Mouse (Mus musculus) stomach, embryonic 14.5 days (tissue): ENCODE results near the gene Olfr884. TPM values are rescaled to one million over a fixed set of nuclear protein-coding genes. Genes with fewer than 3 reads are reported as not detected.

Experiments used
- ATAC-seq: fragments of 200-750 bp; cut with Nextera tagmentation; 2 replicates; pipeline ENCODE4 v1.8.0; 2017; ENCODE audit warnings: low read depth, moderate TSS enrichment; ENCODE audit not compliant: insufficient number of reproducible peaks, insufficient read depth, low FRiP score
- H3K27ac ChIP-seq: fragments of 300-500 bp; sonication (generic); 2 replicates; pipeline ENCODE4 v1.5.1; 2014; ENCODE audit warnings: mild to moderate bottlenecking, low read length, moderate library complexity, mixed read lengths
- H3K27me3 ChIP-seq: fragments of 300-500 bp; sonication (generic); 2 replicates; pipeline ENCODE4 v1.6.1; 2014; ENCODE audit warnings: low read length, control low read depth, mixed read lengths; ENCODE audit not compliant: control insufficient read depth, insufficient read depth
- H3K36me3 ChIP-seq: fragments of 300-500 bp; sonication (generic); 2 replicates; pipeline ENCODE4 v1.6.1; 2014; ENCODE audit warnings: mild to moderate bottlenecking, control low read depth, low read length, moderate library complexity, mixed read lengths; ENCODE audit not compliant: control insufficient read depth, insufficient read depth
- H3K4me1 ChIP-seq: fragments of 300-500 bp; sonication (generic); 2 replicates; pipeline ENCODE4 v1.6.1; 2014; ENCODE audit warnings: low read length, control low read depth, mixed read lengths; ENCODE audit not compliant: control insufficient read depth, insufficient read depth
- H3K4me2 ChIP-seq: fragments of 300-500 bp; sonication (generic); replicated peaks from 2 replicates; pipeline ENCODE4 v1.6.1; 2014; ENCODE audit warnings: low read depth, low read length, control low read depth
- H3K4me3 ChIP-seq: fragments of 300-500 bp; sonication (generic); 2 replicates; pipeline ENCODE4 v1.5.1; 2014; ENCODE audit warnings: low read depth, low read length, control low read depth
- H3K9ac ChIP-seq: fragments of 300-500 bp; sonication (generic); replicated peaks from 2 replicates; pipeline ENCODE4 v1.6.1; 2014; ENCODE audit warnings: low read depth, mild to moderate bottlenecking, control low read depth, low read length, moderate library complexity, mixed read lengths
- H3K9me3 ChIP-seq: fragments of 300-500 bp; sonication (generic); 2 replicates; pipeline ENCODE4 v1.6.1; 2016; ENCODE audit warnings: low read depth, low read length, control low read depth; ENCODE audit not compliant: control insufficient read depth
- WGBS: fragments of 180-500 bp; shearing (Covaris S2); extraction: QIAGEN DNeasy Blood & Tissue Kit; methylation state at CpG from one replicate; pipeline ENCODE4 v1.1.7; 2014; 5-methylcytosine and 5-hydroxymethylcytosine counted together
- polyA plus RNA-seq: library from polyadenylated mRNA; unstranded; fragments of >200 nt; fragmentation: Nextera tagmentation; extraction: Ambion mirVana; gene quantifications from 2 replicates; pipeline ENCODE4 v1.2.1, GENCODE M21; 2014

Gene Olfr884
- polyA plus RNA-seq: not detected in 2 replicates

DNA sequence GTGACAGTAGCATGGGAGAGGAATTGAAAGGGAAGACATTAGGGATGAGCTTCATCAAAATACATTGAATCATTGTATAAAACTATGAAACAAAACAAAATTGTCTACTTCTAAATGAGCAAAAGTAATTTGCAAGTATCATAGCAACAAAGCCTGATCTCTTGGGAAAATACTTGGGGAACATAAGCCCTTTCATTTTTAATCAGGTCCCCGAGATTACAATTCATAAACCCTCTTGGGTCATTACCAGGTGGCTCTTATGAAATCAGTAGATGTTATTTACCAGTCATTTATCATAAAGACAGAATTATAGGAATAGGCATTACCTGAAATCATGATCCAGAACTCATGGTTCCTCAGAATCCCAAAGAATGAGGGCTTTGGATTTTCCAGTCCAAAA, at the start of gene Olfr884:
Olfr884 (plus strand) TSS at position 301 of the 400 bp plus-strand sequence.
- no peak within 1 kb of the TSS for H3K4me2 ChIP-seq
- no peaks in the 10 kb centered on the region for H3K27me3 ChIP-seq
- ATAC-seq: no peak
- H3K36me3 ChIP-seq: no peaks in the 10 kb centered on the region
- H3K9ac ChIP-seq: no peak within 1 kb of the TSS
- H3K27ac ChIP-seq: no peak within 1 kb of the TSS
- no peaks in the 10 kb centered on the region for H3K4me1 ChIP-seq
- 70% methylated on average over 1 of the region's 1 CpGs for WGBS
- no peaks in the 10 kb centered on the region for H3K9me3 ChIP-seq
- no peak within 1 kb of the TSS for H3K4me3 ChIP-seq

DNA sequence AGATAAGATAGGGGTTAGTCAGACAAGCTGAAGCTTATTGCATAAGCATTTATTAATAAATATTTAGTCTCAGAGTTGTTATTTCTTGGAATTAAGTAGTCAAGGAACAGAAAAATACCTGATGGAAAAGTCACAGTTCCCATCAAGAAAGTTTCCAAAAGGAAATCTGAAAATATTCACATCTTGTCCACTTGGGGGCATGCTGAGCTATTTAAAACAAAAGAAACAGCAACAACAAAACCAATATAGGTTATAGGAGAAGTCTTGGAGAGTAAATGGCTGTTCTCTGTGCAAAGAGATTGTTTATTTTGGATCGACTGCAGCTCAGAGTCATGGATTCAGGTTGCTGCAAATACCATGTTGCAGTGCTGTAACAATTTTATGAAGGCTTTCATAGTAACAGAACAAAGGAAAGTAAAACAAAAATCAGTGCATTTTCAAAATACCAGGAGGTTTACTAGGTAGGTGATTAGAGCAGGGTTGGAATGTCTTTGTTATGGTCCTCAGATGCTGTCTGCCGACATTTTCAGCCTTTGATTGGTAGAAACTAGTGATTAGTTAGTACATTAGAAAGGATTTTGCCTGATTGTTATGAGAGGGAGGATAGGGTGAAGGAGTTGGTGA, 47.7 kb upstream of the Olfr884 start:
- H3K4me2 ChIP-seq: no peak overlapping the region
- H3K36me3 ChIP-seq: no peaks in the 10 kb centered on the region
- H3K9ac ChIP-seq: no peak overlapping the region
- no peaks in the 10 kb centered on the region for H3K9me3 ChIP-seq
- H3K4me1 ChIP-seq: no peaks in the 10 kb centered on the region
- H3K27ac ChIP-seq: no peak overlapping the region
- no peak overlapping the region for H3K4me3 ChIP-seq
- H3K27me3 ChIP-seq: no peaks in the 10 kb centered on the region
- 19% methylated on average over 2 of the region's 2 CpGs for WGBS
- no peak for ATAC-seq

DNA sequence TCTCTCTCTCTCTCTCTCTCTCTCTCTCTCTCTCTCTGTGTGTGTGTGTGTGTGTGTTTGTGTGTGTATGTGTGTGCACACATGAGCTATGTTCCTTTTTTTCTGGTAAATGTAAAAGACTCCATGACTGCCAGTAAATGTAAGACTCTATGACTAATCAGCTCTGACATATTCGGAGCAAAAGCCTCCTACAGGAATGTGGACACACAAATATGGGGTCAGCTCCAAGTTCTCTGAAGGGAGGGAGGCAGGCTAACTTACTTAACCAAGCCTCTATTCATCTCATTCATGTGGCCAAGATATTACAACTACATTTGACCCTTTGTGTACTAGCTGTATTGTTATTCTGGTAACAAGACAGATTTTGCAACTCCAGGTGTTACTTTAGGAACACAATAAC, 46.3 kb upstream of the Olfr884 start:
- Histone ChIP-seq H3K9me3 (no peaks in the 10 kb centered on the region), H3K4me1 (no peaks in the 10 kb centered on the region), H3K27me3 (no peaks in the 10 kb centered on the region), H3K36me3 (no peaks in the 10 kb centered on the region), H3K4me2 (no peak overlapping the region), H3K27ac (no peak overlapping the region), H3K9ac (no peak overlapping the region), H3K4me3 (no peak overlapping the region)
- ATAC-seq: no peak
- WGBS: 50% methylated on average over 1 of the region's 1 CpGs

DNA sequence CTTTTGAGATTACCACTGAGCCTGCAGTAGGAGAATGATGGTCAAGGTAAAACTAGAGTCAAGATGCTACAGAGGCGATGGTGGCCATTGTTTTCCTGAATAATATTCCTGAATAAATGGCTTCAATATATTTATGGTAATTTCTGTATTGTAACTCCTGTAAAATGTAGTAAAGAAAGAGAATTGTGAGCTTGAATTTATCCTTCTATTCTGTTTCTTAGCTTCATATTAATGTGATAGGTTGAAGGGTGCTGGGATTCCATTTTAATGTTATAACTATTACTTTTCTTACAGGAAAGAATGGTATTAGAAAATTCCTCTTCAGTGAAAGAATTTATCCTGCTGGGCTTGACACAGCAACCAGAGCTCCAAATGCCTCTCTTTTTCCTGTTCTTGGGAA, 20.8 kb upstream of the Olfr884 start, which contains the start of gene Olfr883:
Olfr883 (plus strand) TSS at position 301 of the 400 bp plus-strand sequence.
- Histone ChIP-seq H3K36me3 (no peaks in the 10 kb centered on the region), H3K4me3 (no peak within 1 kb of the TSS), H3K4me2 (no peak within 1 kb of the TSS), H3K9me3 (no peaks in the 10 kb centered on the region), H3K27ac (no peak within 1 kb of the TSS), H3K27me3 (no peaks in the 10 kb centered on the region), H3K9ac (no peak within 1 kb of the TSS), H3K4me1 (no peaks in the 10 kb centered on the region)
- no peak for ATAC-seq
- WGBS: 91% methylated on average over 1 of the region's 1 CpGs

DNA sequence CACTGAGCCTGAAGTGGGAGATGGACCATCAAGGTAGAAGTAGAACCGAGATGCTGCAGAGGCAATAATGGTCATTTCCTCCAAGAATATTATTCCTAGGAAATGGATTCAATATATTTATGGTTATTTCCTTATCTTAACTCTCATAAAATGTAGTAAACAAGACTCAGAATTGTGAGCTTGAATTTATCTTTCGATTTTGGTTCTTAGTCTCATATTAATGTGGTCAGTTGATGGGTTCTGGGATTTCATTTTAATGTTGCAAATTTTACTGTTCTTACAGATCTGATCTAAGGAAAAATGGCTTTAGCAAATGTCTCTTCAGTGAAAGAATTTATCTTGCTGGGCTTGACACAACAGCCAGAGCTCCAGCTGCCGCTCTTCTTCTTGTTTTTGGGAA, 14.7 kb downstream of the Olfr884 start, which contains the start of gene Olfr885:
Olfr885 (plus strand) TSS at position 301 of the 400 bp plus-strand sequence.
- Histone ChIP-seq H3K27me3 (no peaks in the 10 kb centered on the region), H3K4me3 (no peak within 1 kb of the TSS), H3K9me3 (no peaks in the 10 kb centered on the region), H3K27ac (no peak within 1 kb of the TSS), H3K9ac (no peak within 1 kb of the TSS), H3K4me2 (no peak within 1 kb of the TSS), H3K4me1 (no peaks in the 10 kb centered on the region), H3K36me3 (no peaks in the 10 kb centered on the region)
- no peak for ATAC-seq
- WGBS: 89% methylated on average over 3 of the region's 3 CpGs

DNA sequence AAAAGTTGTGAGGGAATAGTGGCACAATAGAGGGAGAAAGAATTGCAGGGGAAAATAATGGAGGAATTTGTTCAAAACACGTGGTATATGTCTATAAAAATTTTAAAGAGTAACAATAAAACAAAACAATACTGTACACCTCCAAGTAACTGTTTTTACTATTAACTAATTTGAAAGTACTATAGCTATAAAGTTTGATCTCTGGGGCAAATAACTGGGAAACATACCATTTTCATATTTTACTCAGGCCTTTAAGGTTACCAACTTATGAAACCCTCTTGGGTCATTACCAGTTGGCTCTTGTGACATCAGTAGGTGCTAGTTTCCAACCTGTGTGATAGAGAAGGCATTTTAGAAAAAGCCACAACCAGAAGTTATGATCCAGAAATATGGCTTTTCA, 37.4 kb downstream of the Olfr884 start, which contains the start of gene Olfr887:
Olfr887 (plus strand) TSS at position 301 of the 400 bp plus-strand sequence.
- WGBS: 81% methylated on average over 1 of the region's 1 CpGs
- Histone ChIP-seq H3K9ac (no peak within 1 kb of the TSS), H3K4me3 (no peak within 1 kb of the TSS), H3K27ac (no peak within 1 kb of the TSS), H3K9me3 (no peaks in the 10 kb centered on the region), H3K27me3 (no peaks in the 10 kb centered on the region), H3K36me3 (no peaks in the 10 kb centered on the region), H3K4me2 (no peak within 1 kb of the TSS), H3K4me1 (no peaks in the 10 kb centered on the region)
- ATAC-seq: no peak

Other genes with a start within 250 kb of the Olfr884 start
- gene Olfr876, start 243.5 kb upstream of the Olfr884 start, polyA plus RNA-seq: not detected in 2 replicates
- gene Olfr877, start 192.3 kb upstream of the Olfr884 start, polyA plus RNA-seq: not detected in 2 replicates
- gene Olfr145, start 149.8 kb upstream of the Olfr884 start, polyA plus RNA-seq: not detected in 2 replicates
- not detected in 2 replicates for gene Olfr878, start 128.7 kb upstream of the Olfr884 start, polyA plus RNA-seq
- gene Olfr881, start 54.7 kb upstream of the Olfr884 start, polyA plus RNA-seq: not detected in 2 replicates
- not detected in 2 replicates for gene Olfr883, start 20.7 kb upstream of the Olfr884 start, polyA plus RNA-seq
- gene Olfr885, start 14.8 kb downstream of the Olfr884 start, polyA plus RNA-seq: not detected in 2 replicates
- not detected in 2 replicates for gene Olfr887, start 37.5 kb downstream of the Olfr884 start, polyA plus RNA-seq
- gene Olfr888, start 61.6 kb downstream of the Olfr884 start, polyA plus RNA-seq: not detected in 2 replicates
- gene Olfr889, start 68.6 kb downstream of the Olfr884 start, polyA plus RNA-seq: 0.07 and 0.12 TPM in 2 replicates
- not detected in 2 replicates for gene Olfr890, start 96.0 kb downstream of the Olfr884 start, polyA plus RNA-seq
- gene Olfr891, start 134.3 kb downstream of the Olfr884 start, polyA plus RNA-seq: not detected in 2 replicates
- not detected in 2 replicates for gene Olfr893, start 161.8 kb downstream of the Olfr884 start, polyA plus RNA-seq
- not detected in 2 replicates for gene Olfr894, start 171.5 kb downstream of the Olfr884 start, polyA plus RNA-seq
- gene Olfr143, start 206.2 kb downstream of the Olfr884 start, polyA plus RNA-seq: not detected in 2 replicates
- gene Olfr895, start 221.3 kb downstream of the Olfr884 start, polyA plus RNA-seq: not detected in 2 replicates
- gene Olfr896-ps1, start 244.6 kb downstream of the Olfr884 start, polyA plus RNA-seq: not detected in 2 replicates